Mouse (Mus musculus): ENCODE results near the gene Cobl. TPM values are rescaled to one million over a fixed set of nuclear protein-coding genes. Genes with fewer than 3 reads are reported as not detected.

Cobl gene
- polyA plus RNA-seq, 1 experiment from 2014 or later, result 9.3 TPM

- 74% methylated on average over 2 of the region's 2 CpGs for WGBS
- ATAC-seq, result no peak
- H3K9ac ChIP-seq, result no peak overlapping the region
Observed at GRCm38 (mm10) chr11:12467217-12467616, 2.5 kb upstream of the Cobl start.

GRCm38 (mm10) chr11:12466606-12467005 lies 1.8 kb upstream of the Cobl start:
- H3K4me1 ChIP-seq (replicated peaks), result peaks cover 2% of the 10 kb centered on the region; the same call in 1 of the 2 replicates
- H3K9ac ChIP-seq, result no peak overlapping the region
- WGBS, result 70% methylated on average over 1 of the region's 1 CpGs
- H3K4me3 ChIP-seq (replicated peaks), result no peak overlapping the region
- no peaks in the 10 kb centered on the region for H3K9me3 ChIP-seq
- no peaks in the 10 kb centered on the region for H3K36me3 ChIP-seq
- no peak overlapping the region for H3K4me2 ChIP-seq (replicated peaks)
- H3K27ac ChIP-seq, result no peak overlapping the region
- H3K27me3 ChIP-seq (replicated peaks), result no peaks in the 10 kb centered on the region
- no peak for ATAC-seq

More at GRCm38 (mm10) chr11:12467217-12467616, 2.5 kb upstream of the Cobl start:
- Histone ChIP-seq H3K27ac (no peak overlapping the region), H3K9me3 (no peaks in the 10 kb centered on the region), H3K4me2 (replicated peaks) (no peak overlapping the region), H3K36me3 (no peaks in the 10 kb centered on the region), H3K4me3 (replicated peaks) (no peak overlapping the region), H3K27me3 (replicated peaks) (no peaks in the 10 kb centered on the region), H3K4me1 (replicated peaks) (peaks cover 2% of the 10 kb centered on the region; the same call in 1 of the 2 replicates)

GRCm38 (mm10) chr11:12465229-12465628 lies 469 bp upstream of the Cobl start:
- ATAC-seq, result peak; percentile 23
- Histone ChIP-seq H3K4me3 (replicated peaks) (peak overlapping the region; percentile 67), H3K4me1 (replicated peaks) (peaks cover 2% of the 10 kb centered on the region; the same call in 1 of the 2 replicates), H3K9me3 (no peaks in the 10 kb centered on the region), H3K4me2 (replicated peaks) (peak overlapping the region; percentile 96), H3K27ac (no peak overlapping the region), H3K36me3 (no peaks in the 10 kb centered on the region), H3K9ac (peak overlapping the region; percentile 65), H3K27me3 (replicated peaks) (no peaks in the 10 kb centered on the region)
- 43% methylated on average over 1 of the region's 1 CpGs for WGBS

GRCm38 (mm10) chr11:12463615-12464170 lies 1.1 kb downstream of the Cobl start:
- WGBS, result 59% methylated on average over 13 of the region's 13 CpGs
- no peak overlapping the region for H3K27ac ChIP-seq
- H3K27me3 ChIP-seq (replicated peaks), result no peaks in the 10 kb centered on the region
- H3K36me3 ChIP-seq, result no peaks in the 10 kb centered on the region
- H3K4me3 ChIP-seq (replicated peaks), result peak overlapping the region; percentile 67
- peak overlapping the region; percentile 65; the same call in 1 of the 2 replicates for H3K9ac ChIP-seq
- ATAC-seq, result 0 out of 2 replicates have a peak, but pooled peaks have one; percentile 23
- no peaks in the 10 kb centered on the region for H3K9me3 ChIP-seq
- peaks cover 2% of the 10 kb centered on the region; the same call in 1 of the 2 replicates for H3K4me1 ChIP-seq (replicated peaks)
- peak overlapping the region; percentile 96 for H3K4me2 ChIP-seq (replicated peaks)

- Histone ChIP-seq H3K27ac (no peak overlapping the region), H3K9me3 (no peaks in the 10 kb centered on the region), H3K9ac (no peak overlapping the region), H3K36me3 (no peaks in the 10 kb centered on the region), H3K4me1 (replicated peaks) (peaks cover 2% of the 10 kb centered on the region; the same call in 1 of the 2 replicates), H3K4me3 (replicated peaks) (no peak overlapping the region), H3K27me3 (replicated peaks) (no peaks in the 10 kb centered on the region), H3K4me2 (replicated peaks) (no peak overlapping the region)
- 75% methylated on average over 7 of the region's 7 CpGs for whole genome bisulfite sequencing
- no peak for ATAC-seq
Observed at GRCm38 (mm10) chr11:12459781-12460581, 4.8 kb downstream of the Cobl start.

- H3K4me2 ChIP-seq (replicated peaks), result no peak overlapping the region
- ATAC-seq, result no peak
- no peak overlapping the region for H3K9ac ChIP-seq
- H3K27me3 ChIP-seq (replicated peaks), result no peaks in the 10 kb centered on the region
- no peak overlapping the region for H3K27ac ChIP-seq
- no peak overlapping the region for H3K4me3 ChIP-seq (replicated peaks)
- WGBS, result 68% methylated on average over 3 of the region's 3 CpGs
- no peaks in the 10 kb centered on the region for H3K36me3 ChIP-seq
- no peaks in the 10 kb centered on the region for H3K4me1 ChIP-seq (replicated peaks)
- H3K9me3 ChIP-seq, result no peaks in the 10 kb centered on the region
Observed at GRCm38 (mm10) chr11:12458814-12459213, 5.9 kb downstream of the Cobl start.

- no peak overlapping the region for H3K9ac ChIP-seq
- H3K27me3 ChIP-seq (replicated peaks), result no peaks in the 10 kb centered on the region
- no peak overlapping the region for H3K4me2 ChIP-seq (replicated peaks)
- 80% methylated on average over 2 of the region's 2 CpGs for WGBS
- no peaks in the 10 kb centered on the region for H3K4me1 ChIP-seq (replicated peaks)
- H3K36me3 ChIP-seq, result no peaks in the 10 kb centered on the region
- no peak for ATAC-seq
- no peak overlapping the region for H3K4me3 ChIP-seq (replicated peaks)
- no peaks in the 10 kb centered on the region for H3K9me3 ChIP-seq
- H3K27ac ChIP-seq, result no peak overlapping the region
Observed at GRCm38 (mm10) chr11:12458392-12458791, 6.4 kb downstream of the Cobl start.

- Histone ChIP-seq H3K36me3 (no peaks in the 10 kb centered on the region), H3K27ac (no peak overlapping the region), H3K4me3 (replicated peaks) (no peak overlapping the region), H3K27me3 (replicated peaks) (no peaks in the 10 kb centered on the region), H3K4me1 (replicated peaks) (no peaks in the 10 kb centered on the region), H3K9ac (no peak overlapping the region), H3K4me2 (replicated peaks) (no peak overlapping the region), H3K9me3 (no peaks in the 10 kb centered on the region)
- no peak for ATAC-seq
- 68% methylated on average over 3 of the region's 3 CpGs for WGBS
Observed at GRCm38 (mm10) chr11:12448101-12448500, 16.7 kb downstream of the Cobl start.

- Histone ChIP-seq H3K4me2 (replicated peaks) (no peak overlapping the region), H3K9me3 (no peaks in the 10 kb centered on the region), H3K4me1 (replicated peaks) (no peaks in the 10 kb centered on the region), H3K9ac (no peak overlapping the region), H3K4me3 (replicated peaks) (no peak overlapping the region), H3K27ac (no peak overlapping the region), H3K36me3 (no peaks in the 10 kb centered on the region), H3K27me3 (replicated peaks) (no peaks in the 10 kb centered on the region)
- WGBS, result 80% methylated on average over 2 of the region's 2 CpGs
- ATAC-seq, result no peak
Observed at GRCm38 (mm10) chr11:12445222-12445621, 19.5 kb downstream of the Cobl start.

- Histone ChIP-seq H3K36me3 (no peaks in the 10 kb centered on the region), H3K27ac (no peak overlapping the region), H3K27me3 (replicated peaks) (no peaks in the 10 kb centered on the region), H3K4me2 (replicated peaks) (no peak overlapping the region), H3K4me1 (replicated peaks) (no peaks in the 10 kb centered on the region), H3K4me3 (replicated peaks) (no peak overlapping the region), H3K9me3 (no peaks in the 10 kb centered on the region), H3K9ac (no peak overlapping the region)
- 72% methylated on average over 2 of the region's 2 CpGs for WGBS
- ATAC-seq, result no peak
Observed at GRCm38 (mm10) chr11:12444215-12444614, 20.5 kb downstream of the Cobl start.

GRCm38 (mm10) chr11:12443614-12444013 lies 21.1 kb downstream of the Cobl start:
- Histone ChIP-seq H3K4me2 (replicated peaks) (no peak overlapping the region), H3K27me3 (replicated peaks) (no peaks in the 10 kb centered on the region), H3K9me3 (no peaks in the 10 kb centered on the region), H3K4me1 (replicated peaks) (no peaks in the 10 kb centered on the region), H3K27ac (no peak overlapping the region), H3K36me3 (no peaks in the 10 kb centered on the region), H3K9ac (no peak overlapping the region), H3K4me3 (replicated peaks) (no peak overlapping the region)
- 67% methylated on average over 4 of the region's 4 CpGs for WGBS
- ATAC-seq, result no peak

GRCm38 (mm10) chr11:12443185-12443584 lies 21.6 kb downstream of the Cobl start:
- no peak overlapping the region for H3K27ac ChIP-seq
- H3K27me3 ChIP-seq (replicated peaks), result no peaks in the 10 kb centered on the region
- no peak overlapping the region for H3K4me3 ChIP-seq (replicated peaks)
- ATAC-seq, result no peak
- no peaks in the 10 kb centered on the region for H3K36me3 ChIP-seq
- no peaks in the 10 kb centered on the region for H3K4me1 ChIP-seq (replicated peaks)
- H3K4me2 ChIP-seq (replicated peaks), result no peak overlapping the region
- no peaks in the 10 kb centered on the region for H3K9me3 ChIP-seq
- no peak overlapping the region for H3K9ac ChIP-seq
- 70% methylated on average over 5 of the region's 5 CpGs for WGBS

GRCm38 (mm10) chr11:12442283-12442682 lies 22.5 kb downstream of the Cobl start:
- Histone ChIP-seq H3K4me2 (replicated peaks) (no peak overlapping the region), H3K4me3 (replicated peaks) (no peak overlapping the region), H3K27me3 (replicated peaks) (no peaks in the 10 kb centered on the region), H3K9me3 (no peaks in the 10 kb centered on the region), H3K4me1 (replicated peaks) (no peaks in the 10 kb centered on the region), H3K36me3 (no peaks in the 10 kb centered on the region), H3K27ac (no peak overlapping the region), H3K9ac (no peak overlapping the region)
- ATAC-seq, result no peak
- 79% methylated on average over 4 of the region's 4 CpGs for WGBS

Data from intestine, embryonic 15.5 days (tissue).